Mouse (Mus musculus): ENCODE data around the gene Olfr281. TPM values are rescaled to one million over a fixed set of nuclear protein-coding genes. Genes with fewer than 3 reads are reported as not detected.

The Olfr281 gene
- polyA plus RNA-seq, 1 experiment from 2014 or later = not detected

DNA sequence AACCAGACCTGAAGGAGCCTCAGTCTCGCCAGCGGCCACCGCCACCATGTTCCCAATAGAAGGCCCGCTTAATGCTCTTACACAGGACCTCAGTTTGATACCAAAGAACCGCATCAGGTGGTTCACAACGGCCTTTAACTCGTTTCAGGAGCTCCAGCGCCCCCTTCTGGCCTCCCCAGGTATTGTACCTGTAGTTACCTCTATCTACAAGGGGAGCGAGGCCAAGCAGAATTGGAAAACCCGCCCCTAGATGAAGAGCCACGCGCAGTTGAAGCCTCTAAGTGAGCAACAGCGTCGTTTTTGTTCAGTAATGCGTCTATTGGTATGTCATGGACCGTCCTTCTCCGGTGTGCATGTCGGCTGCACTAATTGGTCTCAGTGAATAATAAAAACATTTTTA is 52.1 kb downstream of the Olfr281 start:
- no peaks in the 10 kb centered on the region for H3K9me3 ChIP-seq (replicated peaks; ENCODE audit: control insufficient read depth, low read length)

GRCm38 (mm10) chr15:98506253-98506957 is 54.0 kb downstream of the Olfr281 start:
- no peak overlapping the region for H3K9ac ChIP-seq (ENCODE audit: low read length)
- 0 out of 2 replicates have a peak, but pooled peaks cover 3% of the 10 kb centered on the region for H3K4me1 ChIP-seq (ENCODE audit: control insufficient read depth, insufficient read depth, low read length)
- no peak overlapping the region for H3K27ac ChIP-seq (ENCODE audit: low read length)
- WGBS = 62% methylated on average over 9 of the region's 9 CpGs
- no peak overlapping the region for H3K4me3 ChIP-seq (replicated peaks; ENCODE audit: low read length)
- H3K36me3 ChIP-seq (ENCODE audit: control insufficient read depth, insufficient read depth, low read length) = no peaks in the 10 kb centered on the region
- H3K9me3 ChIP-seq (replicated peaks; ENCODE audit: control insufficient read depth, low read length) = no peaks in the 10 kb centered on the region
- H3K27me3 ChIP-seq (ENCODE audit: control insufficient read depth, insufficient read depth, low read length) = no peaks in the 10 kb centered on the region
- no peak overlapping the region for H3K4me2 ChIP-seq (ENCODE audit: low read depth, low read length)
- no peak for ATAC-seq (ENCODE audit: insufficient read depth, low FRiP score)

More for the DNA sequence above, 52.1 kb downstream of the Olfr281 start:
- H3K4me2 ChIP-seq (ENCODE audit: low read depth, low read length) = no peak overlapping the region
- no peak overlapping the region for H3K4me3 ChIP-seq (replicated peaks; ENCODE audit: low read length)
- H3K9ac ChIP-seq (ENCODE audit: low read length) = no peak overlapping the region
- WGBS = 13% methylated on average over 18 of the region's 18 CpGs
- no peak for ATAC-seq (ENCODE audit: insufficient read depth, low FRiP score)
- H3K27me3 ChIP-seq (ENCODE audit: control insufficient read depth, insufficient read depth, low read length) = no peaks in the 10 kb centered on the region
- H3K36me3 ChIP-seq (ENCODE audit: control insufficient read depth, insufficient read depth, low read length) = no peaks in the 10 kb centered on the region
- no peaks in the 10 kb centered on the region for H3K4me1 ChIP-seq (ENCODE audit: control insufficient read depth, insufficient read depth, low read length)
- H3K27ac ChIP-seq (ENCODE audit: low read length) = no peak overlapping the region

GRCm38 (mm10) chr15:98507321-98507720 is 54.9 kb downstream of the Olfr281 start:
- 0 out of 2 replicates have a peak, but pooled peaks cover 3% of the 10 kb centered on the region for H3K4me1 ChIP-seq (ENCODE audit: control insufficient read depth, insufficient read depth, low read length)
- no peaks in the 10 kb centered on the region for H3K36me3 ChIP-seq (ENCODE audit: control insufficient read depth, insufficient read depth, low read length)
- WGBS = 89% methylated on average over 6 of the region's 6 CpGs
- no peaks in the 10 kb centered on the region for H3K27me3 ChIP-seq (ENCODE audit: control insufficient read depth, insufficient read depth, low read length)
- no peak overlapping the region for H3K27ac ChIP-seq (ENCODE audit: low read length)
- no peak overlapping the region for H3K4me2 ChIP-seq (ENCODE audit: low read depth, low read length)
- no peak for ATAC-seq (ENCODE audit: insufficient read depth, low FRiP score)
- H3K4me3 ChIP-seq (replicated peaks; ENCODE audit: low read length) = no peak overlapping the region
- H3K9ac ChIP-seq (ENCODE audit: low read length) = no peak overlapping the region
- no peaks in the 10 kb centered on the region for H3K9me3 ChIP-seq (replicated peaks; ENCODE audit: control insufficient read depth, low read length)

- H3K9me3 ChIP-seq (replicated peaks; ENCODE audit: control insufficient read depth, low read length) = no peaks in the 10 kb centered on the region
- H3K27me3 ChIP-seq (ENCODE audit: control insufficient read depth, insufficient read depth, low read length) = no peaks in the 10 kb centered on the region
- H3K4me1 ChIP-seq (ENCODE audit: control insufficient read depth, insufficient read depth, low read length) = peaks cover 13% of the 10 kb centered on the region; the same call in 1 of the 2 replicates
- WGBS = 58% methylated on average over 2 of the region's 2 CpGs
- H3K4me2 ChIP-seq (ENCODE audit: low read depth, low read length) = no peak overlapping the region
- no peak overlapping the region for H3K9ac ChIP-seq (ENCODE audit: low read length)
- ATAC-seq (ENCODE audit: insufficient read depth, low FRiP score) = no peak
- no peaks in the 10 kb centered on the region for H3K36me3 ChIP-seq (ENCODE audit: control insufficient read depth, insufficient read depth, low read length)
- H3K4me3 ChIP-seq (replicated peaks; ENCODE audit: low read length) = no peak overlapping the region
- H3K27ac ChIP-seq (ENCODE audit: low read length) = no peak overlapping the region
Measured at GRCm38 (mm10) chr15:98509387-98509786, 57.0 kb downstream of the Olfr281 start.

Other genes with a start within 250 kb of the Olfr281 start
- not detected in 2 replicates for gene Gm44579, start 231.6 kb upstream of the Olfr281 start, polyA plus RNA-seq (2015; fragmentation: Nextera tagmentation; extraction: Ambion mirVana)
- gene Olfr287, start 231.5 kb upstream of the Olfr281 start, polyA plus RNA-seq (2015; fragmentation: Nextera tagmentation; extraction: Ambion mirVana) = not detected in 2 replicates
- not detected in 2 replicates for gene Olfr286, start 218.1 kb upstream of the Olfr281 start, polyA plus RNA-seq (2015; fragmentation: Nextera tagmentation; extraction: Ambion mirVana)
- gene H1fnt, start 195.3 kb upstream of the Olfr281 start, polyA plus RNA-seq (2015; fragmentation: Nextera tagmentation; extraction: Ambion mirVana) = not detected in 2 replicates
- 0.50 and 0.66 TPM in 2 replicates for gene Zfp641, start 156.4 kb upstream of the Olfr281 start, polyA plus RNA-seq (2015; fragmentation: Nextera tagmentation; extraction: Ambion mirVana)
- gene Olfr285, start 135.2 kb upstream of the Olfr281 start, polyA plus RNA-seq (2015; fragmentation: Nextera tagmentation; extraction: Ambion mirVana) = not detected in 2 replicates
- gene Olfr284, start 111.6 kb upstream of the Olfr281 start, polyA plus RNA-seq (2015; fragmentation: Nextera tagmentation; extraction: Ambion mirVana) = not detected in 2 replicates
- gene Olfr283, start 71.6 kb upstream of the Olfr281 start, polyA plus RNA-seq (2015; fragmentation: Nextera tagmentation; extraction: Ambion mirVana) = not detected in 2 replicates
- gene Olfr282, start 21.4 kb upstream of the Olfr281 start, polyA plus RNA-seq (2015; fragmentation: Nextera tagmentation; extraction: Ambion mirVana) = not detected in 2 replicates
- gene OR5BS1P, start 17.3 kb downstream of the Olfr281 start, polyA plus RNA-seq (2015; fragmentation: Nextera tagmentation; extraction: Ambion mirVana) = not detected in 2 replicates
- gene Lalba, start 30.1 kb downstream of the Olfr281 start, polyA plus RNA-seq (2015; fragmentation: Nextera tagmentation; extraction: Ambion mirVana) = 0.25 TPM in 1 of 2 replicates, not detected in the other
- not detected in 2 replicates for gene Olfr279, start 39.8 kb downstream of the Olfr281 start, polyA plus RNA-seq (2015; fragmentation: Nextera tagmentation; extraction: Ambion mirVana)
- 65.1 and 66.9 TPM in 2 replicates for gene Kansl2, start 81.7 kb downstream of the Olfr281 start, polyA plus RNA-seq (2015; fragmentation: Nextera tagmentation; extraction: Ambion mirVana)
- gene Ccnt1, start 118.3 kb downstream of the Olfr281 start, polyA plus RNA-seq (2015; fragmentation: Nextera tagmentation; extraction: Ambion mirVana) = 44.9 and 52.4 TPM in 2 replicates
- 0.44 and 0.45 TPM in 2 replicates for gene 4930415O20Rik, start 118.4 kb downstream of the Olfr281 start, polyA plus RNA-seq (2015; fragmentation: Nextera tagmentation; extraction: Ambion mirVana)
- gene Adcy6, start 157.5 kb downstream of the Olfr281 start, polyA plus RNA-seq (2015; fragmentation: Nextera tagmentation; extraction: Ambion mirVana) = 15.2 and 17.8 TPM in 2 replicates
- gene Cacnb3, start 178.3 kb downstream of the Olfr281 start, polyA plus RNA-seq (2015; fragmentation: Nextera tagmentation; extraction: Ambion mirVana) = 27.3 and 28.2 TPM in 2 replicates
- 17.0 and 18.6 TPM in 2 replicates for gene Ddx23, start 210.3 kb downstream of the Olfr281 start, polyA plus RNA-seq (2015; fragmentation: Nextera tagmentation; extraction: Ambion mirVana)
- gene Rnd1, start 224.9 kb downstream of the Olfr281 start, polyA plus RNA-seq (2015; fragmentation: Nextera tagmentation; extraction: Ambion mirVana) = 0.91 and 0.99 TPM in 2 replicates